Mouse (Mus musculus): ENCODE measurements around the gene Gm7137. TPM values are rescaled to one million over a fixed set of nuclear protein-coding genes. Genes with fewer than 3 reads are reported as not detected.
"Not testable (repeated sequence)": the region's sequence is repeated elsewhere in the genome, so short reads cannot be mapped to it uniquely, and the experiment has no call there.

Gm7137 gene
- polyA plus RNA-seq (2012; rRNA removed): not detected in 2 replicates
- polyA plus RNA-seq (2014; fragmentation: Nextera tagmentation; extraction: Ambion mirVana): not detected in 2 replicates

DNA sequence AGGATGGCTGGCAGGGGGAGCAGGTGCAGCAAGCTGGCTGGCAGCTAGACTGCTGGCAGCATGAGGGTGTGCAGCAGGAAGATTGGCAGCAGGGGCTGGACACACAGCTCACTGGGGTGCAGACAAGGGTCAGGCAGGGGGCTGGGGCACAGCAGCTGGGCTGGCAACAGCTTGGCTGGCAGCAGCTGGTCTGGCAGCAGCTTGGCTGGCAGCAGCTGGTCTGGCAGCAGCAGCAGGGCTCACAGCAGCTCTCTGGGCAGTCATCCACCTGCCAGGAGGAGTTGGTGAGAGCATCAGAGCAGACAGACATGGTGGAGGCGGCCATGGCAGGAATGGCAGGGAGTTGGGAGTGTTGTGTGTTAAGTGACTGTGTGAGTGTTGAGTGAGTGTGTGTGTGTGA lies at the start of gene Gm7137:
Gm7137 (minus strand) TSS at position 325 of the 400 bp plus-strand sequence.
- not testable (repeated sequence) for H3K4me3 ChIP-seq (ENCODE audit: insufficient read depth in 1 of 2, low read depth in 2 of 2, low read length in 2 of 2); H3K4me1 ChIP-seq (replicated peaks; ENCODE audit: control insufficient read depth in 2 of 2, insufficient read depth in 2 of 2, low read length in 1 of 2); H3K9ac ChIP-seq (replicated peaks); H3K36me3 ChIP-seq (replicated peaks; ENCODE audit: control insufficient read depth, insufficient read depth, low read depth); H3K9me3 ChIP-seq (ENCODE audit: control insufficient read depth, low read length); DNase-seq (ENCODE audit: low read depth in 3 of 3, low spot score in 3 of 3); ATAC-seq (ENCODE audit: insufficient read depth); H3K4me2 ChIP-seq (ENCODE audit: low read depth); H3K27me3 ChIP-seq (ENCODE audit: control insufficient read depth, insufficient read depth, low read length); H3K27ac ChIP-seq
- no CpG with 5 or more reads among the region's 1 CpGs for WGBS (ENCODE audit: insufficient replicate concordance)

DNA sequence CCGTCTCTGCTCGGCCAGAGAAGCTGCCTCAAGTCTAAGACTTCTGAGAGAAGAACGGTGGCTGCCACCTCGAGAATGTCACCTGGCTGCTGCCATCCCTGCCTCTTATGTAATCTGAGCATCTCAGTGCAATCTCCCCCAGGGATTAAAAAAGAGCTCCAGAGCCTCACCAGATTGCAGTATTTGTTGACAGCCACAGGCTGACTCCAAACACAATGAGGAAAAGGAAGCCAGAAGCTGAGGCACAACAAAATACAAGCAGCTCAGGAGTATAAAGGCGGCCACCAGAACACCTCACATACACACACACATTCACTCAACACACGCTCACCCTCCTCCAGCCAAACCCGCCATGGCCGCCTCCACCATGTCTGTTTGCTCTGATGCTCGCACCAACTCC lies 47.6 kb upstream of the Gm7137 start, which contains the start of gene Krtap10-10:
Krtap10-10 (plus strand) TSS at position 301 of the 400 bp plus-strand sequence.
- DNase-seq (ENCODE audit: low read depth in 3 of 3, low spot score in 3 of 3) (no peak), ATAC-seq (ENCODE audit: insufficient read depth) (no peak)
- no peaks in the 10 kb centered on the region for H3K36me3 ChIP-seq (replicated peaks; ENCODE audit: control insufficient read depth, insufficient read depth, low read depth)
- H3K9ac ChIP-seq (replicated peaks): no peak within 1 kb of the TSS
- no peaks in the 10 kb centered on the region for H3K9me3 ChIP-seq (ENCODE audit: control insufficient read depth, low read length)
- no peaks in the 10 kb centered on the region for H3K27me3 ChIP-seq (ENCODE audit: control insufficient read depth, insufficient read depth, low read length)
- no peak for TF ChIP-seq EP300 (IDR thresholded peaks at IDR 0.05; ENCODE audit: low read depth)
- WGBS (ENCODE audit: insufficient replicate concordance): 38% methylated on average over 9 of the region's 9 CpGs
- no peak within 1 kb of the TSS for H3K27ac ChIP-seq
- no peak within 1 kb of the TSS for H3K4me3 ChIP-seq (ENCODE audit: insufficient read depth in 1 of 2, low read depth in 2 of 2, low read length in 2 of 2)
- H3K4me1 ChIP-seq (replicated peaks; ENCODE audit: control insufficient read depth in 2 of 2, insufficient read depth in 2 of 2, low read length in 1 of 2): no peaks in the 10 kb centered on the region
- no peak within 1 kb of the TSS for H3K4me2 ChIP-seq (ENCODE audit: low read depth)

DNA sequence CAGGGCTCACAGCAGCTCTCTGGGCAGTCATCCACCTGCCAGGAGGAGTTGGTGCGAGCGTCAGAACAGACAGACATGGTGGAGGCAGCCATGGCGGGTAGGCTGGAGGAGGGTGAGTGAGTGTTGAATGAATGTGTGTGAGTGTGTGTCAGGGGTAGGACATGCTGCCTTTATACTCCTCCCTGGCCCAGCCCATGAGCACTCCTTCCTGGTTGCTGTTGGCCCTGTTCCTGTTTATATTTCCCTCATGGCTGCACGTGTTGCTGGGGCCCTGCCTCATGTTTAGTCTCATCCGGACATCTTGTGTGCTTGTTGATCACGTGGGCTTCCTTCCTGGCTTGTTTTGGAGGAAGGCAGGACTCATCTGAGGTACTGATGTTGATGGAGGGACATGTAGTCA lies 39.0 kb upstream of the Gm7137 start, which contains the start of gene Krtap10-4:
Krtap10-4 (minus strand) TSS at position 145 of the 400 bp plus-strand sequence.
- Histone ChIP-seq H3K4me2 (ENCODE audit: low read depth) (no peak within 1 kb of the TSS), H3K9ac (replicated peaks) (no peak within 1 kb of the TSS), H3K27ac (no peak within 1 kb of the TSS), H3K27me3 (ENCODE audit: control insufficient read depth, insufficient read depth, low read length) (no peaks in the 10 kb centered on the region), H3K9me3 (ENCODE audit: control insufficient read depth, low read length) (no peaks in the 10 kb centered on the region), H3K4me1 (replicated peaks; ENCODE audit: control insufficient read depth in 2 of 2, insufficient read depth in 2 of 2, low read length in 1 of 2) (no peaks in the 10 kb centered on the region), H3K36me3 (replicated peaks; ENCODE audit: control insufficient read depth, insufficient read depth, low read depth) (no peaks in the 10 kb centered on the region), H3K4me3 (ENCODE audit: insufficient read depth in 1 of 2, low read depth in 2 of 2, low read length in 2 of 2) (no peak within 1 kb of the TSS)
- 49% methylated on average over 6 of the region's 6 CpGs for WGBS (ENCODE audit: insufficient replicate concordance)
- DNase-seq (ENCODE audit: low read depth in 3 of 3, low spot score in 3 of 3) (no peak), ATAC-seq (ENCODE audit: insufficient read depth) (no peak)
- TF ChIP-seq EP300 (IDR thresholded peaks at IDR 0.05; ENCODE audit: low read depth) (no peak), CTCF (IDR thresholded peaks at IDR 0.05; ENCODE audit: low read depth) (no peak)

DNA sequence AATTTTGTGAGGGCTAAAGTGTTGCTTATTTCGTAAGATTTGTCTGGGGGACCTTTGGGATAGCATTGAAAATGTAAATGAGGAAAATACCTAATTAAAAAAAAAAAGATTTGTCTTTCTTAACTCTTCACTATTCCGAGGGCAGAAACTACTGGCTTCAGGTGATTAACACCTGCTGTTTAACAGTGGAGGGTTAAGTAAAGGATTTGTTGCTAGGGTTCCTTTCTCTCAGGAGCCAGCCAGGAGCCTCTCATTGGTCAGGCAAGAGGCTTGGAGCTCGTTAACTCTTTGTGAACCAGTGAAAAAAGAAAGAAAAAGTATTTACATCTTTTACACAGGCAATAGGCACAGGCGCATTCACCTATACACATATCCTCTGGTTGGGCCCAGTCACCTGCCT lies 31.2 kb upstream of the Gm7137 start:
- DNase-seq (ENCODE audit: low read depth in 3 of 3, low spot score in 3 of 3) (no peak), ATAC-seq (ENCODE audit: insufficient read depth) (no peak)
- no peaks in the 10 kb centered on the region for H3K27me3 ChIP-seq (ENCODE audit: control insufficient read depth, insufficient read depth, low read length)
- no peaks in the 10 kb centered on the region for H3K9me3 ChIP-seq (ENCODE audit: control insufficient read depth, low read length)
- H3K9ac ChIP-seq (replicated peaks): no peak overlapping the region
- TF ChIP-seq CTCF (IDR thresholded peaks at IDR 0.05; ENCODE audit: low read depth): no peak
- TF ChIP-seq EP300 (IDR thresholded peaks at IDR 0.05; ENCODE audit: low read depth): no peak
- H3K4me1 ChIP-seq (replicated peaks; ENCODE audit: control insufficient read depth in 2 of 2, insufficient read depth in 2 of 2, low read length in 1 of 2): no peaks in the 10 kb centered on the region
- H3K27ac ChIP-seq: no peak overlapping the region
- WGBS (ENCODE audit: insufficient replicate concordance): 40% methylated on average over 4 of the region's 4 CpGs
- H3K36me3 ChIP-seq (replicated peaks; ENCODE audit: control insufficient read depth, insufficient read depth, low read depth): no peaks in the 10 kb centered on the region
- no peak overlapping the region for H3K4me3 ChIP-seq (ENCODE audit: insufficient read depth in 1 of 2, low read depth in 2 of 2, low read length in 2 of 2)
- H3K4me2 ChIP-seq (ENCODE audit: low read depth): no peak overlapping the region

DNA sequence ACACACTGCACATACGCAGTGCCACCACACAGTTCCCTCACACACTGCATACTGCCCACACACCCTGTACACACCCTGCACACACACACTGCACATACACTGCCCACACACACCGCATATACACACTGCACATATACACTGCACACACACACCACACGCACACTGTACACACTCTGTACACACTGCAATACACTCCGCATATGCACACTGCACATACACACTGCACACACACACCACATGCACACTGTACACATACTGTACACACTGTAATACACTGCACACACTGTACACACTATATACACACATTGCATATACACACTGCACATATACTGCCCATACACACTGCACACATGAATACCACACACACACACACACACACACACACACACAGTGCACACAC lies 30.5 kb upstream of the Gm7137 start:
- H3K9ac ChIP-seq (replicated peaks): no peak overlapping the region
- H3K4me2 ChIP-seq (ENCODE audit: low read depth): no peak overlapping the region
- no peak overlapping the region for H3K27ac ChIP-seq
- no peaks in the 10 kb centered on the region for H3K36me3 ChIP-seq (replicated peaks; ENCODE audit: control insufficient read depth, insufficient read depth, low read depth)
- DNase-seq (ENCODE audit: low read depth in 3 of 3, low spot score in 3 of 3) (no peak), ATAC-seq (ENCODE audit: insufficient read depth) (no peak)
- WGBS (ENCODE audit: insufficient replicate concordance): 82% methylated on average over 4 of the region's 4 CpGs
- H3K9me3 ChIP-seq (ENCODE audit: control insufficient read depth, low read length): no peaks in the 10 kb centered on the region
- no peak for TF ChIP-seq EP300 (IDR thresholded peaks at IDR 0.05; ENCODE audit: low read depth)
- no peak for TF ChIP-seq CTCF (IDR thresholded peaks at IDR 0.05; ENCODE audit: low read depth)
- no peaks in the 10 kb centered on the region for H3K4me1 ChIP-seq (replicated peaks; ENCODE audit: control insufficient read depth in 2 of 2, insufficient read depth in 2 of 2, low read length in 1 of 2)
- H3K4me3 ChIP-seq (ENCODE audit: insufficient read depth in 1 of 2, low read depth in 2 of 2, low read length in 2 of 2): no peak overlapping the region
- no peaks in the 10 kb centered on the region for H3K27me3 ChIP-seq (ENCODE audit: control insufficient read depth, insufficient read depth, low read length)
